Mouse (Mus musculus) embryonic fibroblast, embryonic 13.5 days (primary cell): ENCODE measurements around the gene Ppp1r14b.

Experiments
- CTCF ChIP-seq: IDR thresholded peaks from 2 replicates; pipeline ENCODE4 v1.5.1; 2011; ENCODE audit warnings: mild to moderate bottlenecking, control low read depth, low read length, moderate library complexity, borderline replicate concordance; ENCODE audit not compliant: insufficient read depth
- POLR2A ChIP-seq: IDR thresholded peaks from 2 replicates; pipeline ENCODE4 v1.6.1; 2011; ENCODE audit warnings: low read depth, mild to moderate bottlenecking, control low read depth, low read length, moderate library complexity

- no peak for TF ChIP-seq CTCF
- peak; percentile 99 for TF ChIP-seq POLR2A
These were observed 5.8 kb downstream of the Ppp1r14b start, which contains the start of gene Fkbp2 for GRCm38 (mm10) chr19:6980381-6981093.
